Mouse (Mus musculus) CD8-positive naive resting alpha-beta T cell, adult 2 months (primary cell): Measurements from ENCODE around the gene Gif.
A peak's percentile ranks its signal among the peaks of the same experiment; 100 is the strongest.

Experiments used
- DNase-seq, 2 experiments: peaks; one replicate each; pipeline ENCODE4 v3.0.0; 2022; ENCODE audit warnings: low read depth in 2 of 2, low spot score in 2 of 2

The Gif gene

DNA sequence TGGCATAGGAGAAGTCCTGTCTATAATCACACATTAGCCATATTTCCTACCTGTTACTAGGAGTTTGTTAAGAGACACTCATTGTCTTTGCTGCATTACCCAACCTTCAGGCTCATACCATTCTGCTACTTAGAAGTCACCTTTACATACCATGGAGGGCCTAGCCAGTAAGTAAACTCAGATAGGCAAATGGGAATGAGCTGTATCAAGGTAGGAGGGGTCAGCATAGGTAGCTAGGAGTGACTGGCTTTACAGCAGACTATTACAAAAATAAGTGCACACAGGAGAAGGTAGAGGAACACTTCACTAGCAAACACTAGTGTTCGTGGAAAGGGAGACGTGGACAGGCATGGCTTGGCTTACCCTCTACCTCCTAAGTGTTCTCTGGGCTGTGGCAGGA lies at the start of gene Gif:
Gene Gif, plus strand, starts transcription at position 257 of the 400 bp plus-strand sequence.
- no peak for DNase-seq

DNA sequence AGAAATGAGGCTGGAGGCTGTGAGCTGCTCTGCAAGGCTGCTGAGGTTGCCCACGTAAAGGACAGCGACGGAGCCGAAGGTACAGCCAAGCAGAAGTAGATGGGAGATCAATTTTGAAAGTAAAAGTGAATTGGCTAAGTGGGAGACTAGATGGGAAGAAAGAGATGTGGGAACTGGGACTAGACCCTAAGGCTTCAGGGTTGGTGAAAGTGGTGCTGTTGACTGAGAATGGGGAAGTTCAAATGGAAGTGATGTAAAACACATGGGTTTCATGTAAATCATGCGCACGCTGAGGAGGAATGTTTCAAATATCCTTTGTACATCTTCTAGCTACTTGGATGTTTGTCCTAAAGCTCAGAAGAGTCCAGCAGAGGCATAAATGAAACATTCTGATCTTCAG lies 49.0 kb upstream of the Gif start:
- no peak for DNase-seq

DNA sequence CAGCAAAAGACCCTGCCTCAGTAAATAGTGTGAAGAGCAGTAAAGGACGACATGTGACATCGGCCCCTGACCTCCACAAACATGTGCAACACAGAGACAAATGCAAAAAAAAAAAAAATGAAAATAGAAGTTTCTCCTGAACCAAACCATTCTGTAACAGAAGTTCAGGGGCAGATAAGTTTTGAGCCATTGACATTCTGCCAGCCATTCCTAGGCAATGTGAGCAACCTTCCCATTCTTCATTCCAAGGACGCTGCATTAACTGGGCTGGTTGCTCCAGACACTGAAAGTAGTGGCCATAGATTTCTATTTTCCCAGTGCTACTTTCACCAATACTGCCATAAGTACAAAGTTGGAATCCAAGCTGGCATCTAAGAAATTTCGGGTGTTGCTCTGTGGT lies 34.9 kb upstream of the Gif start:
- no peak for DNase-seq

DNA sequence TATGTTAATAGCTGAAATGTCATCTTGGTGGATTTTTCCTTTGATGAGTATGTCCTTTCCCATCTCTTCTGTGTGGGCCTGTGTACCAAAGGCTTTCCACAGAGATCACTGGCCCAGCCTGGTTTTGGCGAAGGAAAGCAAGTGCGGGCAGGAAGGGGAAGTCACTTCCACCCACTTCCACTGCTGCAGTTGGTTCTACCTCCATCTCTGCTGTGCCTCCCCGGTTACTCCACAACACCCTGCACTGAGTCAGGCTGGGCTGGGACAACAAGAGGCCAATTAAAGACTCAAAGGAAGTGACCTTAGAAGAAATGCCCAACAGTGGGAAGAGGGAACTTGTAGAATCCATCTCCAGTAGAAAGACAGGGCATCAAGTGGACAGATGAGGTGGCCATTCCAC lies 27.3 kb upstream of the Gif start:
- no peak for DNase-seq

DNA sequence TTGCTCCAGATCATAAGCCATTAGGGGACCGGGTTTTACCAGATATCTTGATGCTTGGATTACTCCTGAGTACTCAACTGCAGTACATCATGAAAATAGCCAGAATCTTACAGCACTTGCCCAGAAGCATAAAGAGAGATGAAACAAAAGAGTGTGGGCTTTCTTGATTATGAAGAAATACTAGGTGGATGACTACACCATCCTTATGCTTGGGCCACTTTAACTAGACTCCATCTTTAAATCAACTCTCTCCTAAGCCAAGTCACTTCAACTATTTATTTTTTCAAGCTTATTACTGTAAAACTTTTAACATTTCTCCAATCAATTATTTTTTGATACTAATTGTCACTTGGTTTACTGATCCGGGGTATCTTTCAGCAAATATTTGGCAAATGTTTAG lies 23.5 kb upstream of the Gif start:
- no peak for DNase-seq

DNA sequence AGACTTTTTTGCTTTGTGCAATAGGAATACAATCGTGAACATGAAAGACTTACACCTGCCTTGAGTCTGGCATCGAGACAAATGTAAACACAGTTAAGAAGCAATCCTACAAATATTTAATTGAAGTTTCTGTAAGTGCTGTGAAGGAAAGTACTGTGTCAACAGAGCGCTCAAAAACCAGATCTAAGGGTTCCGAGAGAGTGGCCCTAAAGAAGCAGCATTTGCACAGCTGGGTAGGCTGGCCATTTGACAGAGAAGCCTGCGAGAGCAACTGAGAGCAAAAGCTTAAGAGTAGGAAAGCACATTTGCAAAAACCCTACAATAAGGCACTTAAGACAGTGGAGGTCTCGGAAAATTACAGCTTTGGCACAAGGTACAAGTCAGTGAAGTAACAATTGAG lies 23.1 kb upstream of the Gif start:
- no peak for DNase-seq

DNA sequence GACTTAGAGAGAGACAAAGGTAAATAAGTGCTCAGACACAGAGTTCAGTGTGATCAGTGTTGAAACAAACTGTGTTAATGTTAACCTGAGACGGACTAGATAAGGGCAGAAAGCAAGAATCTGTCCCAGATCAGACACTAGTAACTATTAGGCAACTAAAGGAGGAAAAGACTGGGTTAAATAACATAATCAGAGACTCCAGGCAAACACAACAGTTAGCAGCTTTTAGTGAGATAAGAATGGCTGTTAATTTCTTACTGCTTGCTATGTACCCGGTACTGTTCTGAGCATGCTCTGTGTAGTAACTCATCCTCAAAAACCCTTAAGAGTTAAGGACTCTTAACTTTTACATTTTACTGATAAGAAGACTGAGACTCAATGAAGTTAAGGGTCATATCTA lies 21.4 kb upstream of the Gif start:
- no peak for DNase-seq

DNA sequence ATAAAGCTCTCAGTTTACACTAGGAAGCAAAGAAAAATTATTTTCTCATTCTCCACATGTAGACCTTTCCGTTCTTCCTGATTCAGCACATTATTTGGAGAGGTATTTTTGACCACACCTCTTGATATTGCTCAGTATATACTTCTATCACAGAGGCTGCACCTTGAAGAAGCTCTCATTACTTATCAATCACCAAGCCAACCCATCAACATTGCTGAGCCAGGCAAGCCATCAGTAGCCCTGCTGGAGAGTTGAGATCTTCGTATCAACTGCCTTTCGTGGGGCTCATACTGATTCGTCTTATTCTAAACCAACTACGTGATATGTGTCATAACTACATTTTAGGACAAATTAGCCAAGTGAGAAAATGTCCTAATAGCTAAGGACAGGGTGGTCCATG lies 20.1 kb upstream of the Gif start:
- no peak for DNase-seq

DNA sequence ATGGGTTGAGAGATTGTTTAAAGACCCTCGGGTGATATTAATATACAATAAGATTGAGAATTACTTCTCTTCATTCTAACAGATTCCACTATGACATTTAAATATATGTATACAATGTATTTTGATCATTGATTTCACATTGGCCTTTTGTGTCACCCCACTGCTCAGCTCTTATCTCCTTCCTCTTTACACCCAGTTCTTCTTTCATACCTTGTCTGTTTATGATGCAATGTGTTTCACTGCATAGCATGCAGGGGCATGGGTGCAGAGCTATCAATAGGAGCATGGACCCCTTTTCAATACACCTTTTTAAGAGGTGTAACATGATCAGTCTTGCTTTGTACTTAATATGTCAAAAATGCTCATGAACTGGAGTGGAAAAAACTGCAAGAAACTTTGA lies 17.1 kb upstream of the Gif start:
- no peak for DNase-seq

DNA sequence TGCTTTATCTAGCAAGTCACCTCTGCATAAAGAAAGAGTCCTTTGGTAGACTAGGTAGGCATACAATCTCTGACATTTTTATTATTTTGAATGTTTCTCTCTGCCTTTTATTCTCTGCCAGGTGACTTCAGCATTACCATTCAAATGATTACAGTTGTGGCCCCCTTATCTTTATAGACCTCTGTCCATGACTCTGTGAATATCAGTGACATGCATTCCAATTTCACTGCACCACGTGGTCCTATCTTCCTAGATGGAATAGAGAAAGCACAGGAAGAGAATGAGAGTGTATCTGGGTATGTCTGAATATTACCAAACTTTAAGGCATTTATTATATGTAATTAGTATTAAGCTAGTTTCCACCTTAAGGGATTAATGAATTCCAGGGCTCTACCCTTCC lies 10.9 kb upstream of the Gif start:
- DNase-seq, result no peak

DNA sequence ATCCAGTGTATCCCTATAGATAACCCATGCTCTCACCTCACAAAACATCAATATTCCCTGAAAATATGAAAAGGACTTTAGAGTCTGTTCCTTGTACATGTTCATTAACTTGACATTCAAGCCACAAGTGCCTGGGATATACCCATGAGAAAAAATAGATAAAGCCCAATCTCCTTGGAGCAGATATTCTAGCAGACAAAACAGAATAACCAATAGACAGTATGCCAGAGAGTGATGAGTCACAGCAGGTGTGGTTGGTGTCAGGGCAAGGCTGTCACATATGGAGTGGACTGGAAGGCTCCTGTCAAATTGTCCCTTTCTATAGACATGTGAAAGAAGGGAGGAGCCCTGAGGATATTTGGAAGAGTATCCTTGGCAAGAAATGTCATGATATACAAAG lies 1.7 kb upstream of the Gif start:
- DNase-seq, result no peak

DNA sequence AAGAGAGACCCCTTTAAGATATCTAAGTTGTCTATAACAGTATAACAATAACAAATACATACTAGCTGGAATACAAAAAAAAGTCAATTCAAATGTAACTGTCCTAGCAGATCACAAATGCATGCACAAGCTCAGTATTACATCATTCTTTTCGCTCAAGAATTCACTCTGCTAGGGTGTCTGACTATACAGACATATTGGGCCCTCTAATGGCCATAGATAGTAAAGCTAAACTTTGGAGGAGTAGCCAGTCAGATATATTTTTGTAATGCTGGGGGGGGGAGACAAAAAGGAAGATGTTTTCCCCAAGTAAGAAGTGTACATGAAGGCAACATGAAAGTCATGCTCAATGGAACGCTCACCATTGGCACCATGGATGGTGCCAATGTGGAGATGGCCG lies 17.7 kb downstream of the Gif start:
- DNase-seq, result no peak

DNA sequence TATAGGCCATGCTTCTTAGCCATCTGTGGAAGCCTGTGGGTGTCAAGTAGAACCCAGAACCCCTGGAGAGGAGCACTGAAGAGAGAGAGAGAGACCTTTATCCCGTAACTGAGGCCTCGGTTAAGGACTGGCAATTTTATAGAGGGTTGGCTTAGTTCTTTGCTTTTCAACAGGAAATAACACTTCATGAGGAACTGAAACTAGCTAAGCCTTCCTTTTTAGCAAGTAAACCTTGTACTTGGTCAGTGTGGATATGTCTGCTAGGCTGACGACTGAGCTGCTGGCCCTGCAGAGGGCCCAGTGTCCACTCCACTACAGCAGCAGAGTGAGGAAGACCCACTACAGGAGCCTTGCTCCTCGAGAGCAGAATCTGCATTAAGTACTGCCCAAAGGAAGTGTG lies 19.1 kb downstream of the Gif start:
- no peak for DNase-seq

DNA sequence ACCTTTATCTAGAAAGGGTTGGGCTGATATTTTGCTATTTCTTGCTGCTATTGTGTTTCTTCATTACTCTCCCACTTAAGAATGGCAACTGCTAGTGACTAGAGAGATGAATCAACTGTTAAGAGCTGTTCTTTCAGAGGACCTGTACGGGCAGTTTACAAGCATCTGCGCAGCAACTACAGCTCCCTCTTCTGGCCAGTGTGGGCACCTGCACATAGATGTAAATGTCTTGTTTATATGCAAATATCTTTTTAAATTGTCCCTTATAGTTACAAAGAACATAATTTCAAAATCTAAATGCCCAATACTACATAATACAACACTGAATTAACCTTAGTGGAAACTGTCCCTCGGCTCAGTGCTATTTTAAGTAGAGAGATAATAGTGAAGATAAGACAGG lies 20.8 kb downstream of the Gif start:
- DNase-seq, result peak; percentile 38 to 51

DNA sequence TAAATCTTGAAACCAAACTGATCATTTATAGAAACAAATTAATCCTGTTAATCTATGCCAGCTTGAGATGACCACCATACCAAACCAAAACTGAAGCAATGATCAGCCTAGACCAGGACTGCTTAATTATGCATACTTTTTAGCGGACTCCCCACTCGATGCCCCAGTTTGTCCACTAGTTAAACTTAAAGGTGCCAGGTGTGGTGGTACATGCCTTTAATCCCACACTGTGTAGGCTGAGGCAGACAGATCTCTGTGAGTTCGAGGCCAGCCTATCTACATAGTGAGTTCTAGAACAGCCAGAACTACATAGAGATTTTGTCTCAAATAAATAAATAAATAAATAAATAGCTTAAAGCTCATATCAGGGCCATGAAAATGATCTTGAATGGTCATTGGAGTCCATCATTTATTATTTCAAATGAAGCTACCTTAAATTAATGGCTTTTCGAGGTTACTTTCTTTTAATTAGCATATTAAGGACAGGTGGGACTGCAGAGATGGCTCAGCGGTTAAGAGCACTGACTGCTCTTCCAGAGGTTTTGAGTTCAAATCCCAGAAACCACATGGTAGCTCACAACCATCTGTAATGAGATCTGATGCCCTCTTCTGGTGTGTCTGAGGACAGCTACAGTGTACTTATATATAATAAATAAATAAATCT lies 22.0 kb downstream of the Gif start:
- DNase-seq, result no peak

DNA sequence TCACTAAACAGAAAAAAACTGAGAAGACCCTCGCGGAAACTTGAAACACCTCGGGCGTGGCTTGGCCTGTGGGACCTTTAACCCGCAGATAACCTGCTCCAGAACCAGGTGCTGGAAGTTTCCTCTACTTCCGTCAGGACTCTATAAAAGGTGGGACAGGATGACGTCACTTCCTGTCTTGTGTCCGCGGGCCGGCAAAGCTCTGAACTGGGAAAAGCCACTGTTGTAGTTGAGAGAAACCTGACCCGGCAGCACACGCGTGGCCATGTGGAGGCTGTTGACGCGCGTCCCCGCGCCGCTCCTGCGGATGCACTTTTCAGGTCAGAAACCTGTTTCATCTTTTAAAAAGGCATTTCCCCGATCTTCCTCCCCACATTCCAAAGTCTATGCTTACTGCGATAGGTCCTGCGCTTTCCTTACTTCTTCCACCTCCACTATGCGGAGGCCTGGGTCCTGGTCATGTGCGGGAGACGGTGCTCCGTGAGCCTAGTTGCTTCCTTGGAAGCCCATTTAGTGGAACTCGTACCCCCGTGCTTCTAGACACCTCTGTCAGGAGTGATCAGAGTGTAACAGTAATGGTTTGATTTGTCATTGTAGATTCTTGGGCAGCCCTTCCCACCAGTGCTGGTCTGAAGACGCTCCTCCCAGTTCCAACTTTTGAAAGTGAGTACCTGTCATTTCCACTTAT lies 23.0 kb downstream of the Gif start, which contains the start of gene Mrpl16:
Gene Mrpl16, plus strand, starts transcription at position 187 of the 688 bp plus-strand sequence.
- peak; percentile 88 to 91 for DNase-seq

DNA sequence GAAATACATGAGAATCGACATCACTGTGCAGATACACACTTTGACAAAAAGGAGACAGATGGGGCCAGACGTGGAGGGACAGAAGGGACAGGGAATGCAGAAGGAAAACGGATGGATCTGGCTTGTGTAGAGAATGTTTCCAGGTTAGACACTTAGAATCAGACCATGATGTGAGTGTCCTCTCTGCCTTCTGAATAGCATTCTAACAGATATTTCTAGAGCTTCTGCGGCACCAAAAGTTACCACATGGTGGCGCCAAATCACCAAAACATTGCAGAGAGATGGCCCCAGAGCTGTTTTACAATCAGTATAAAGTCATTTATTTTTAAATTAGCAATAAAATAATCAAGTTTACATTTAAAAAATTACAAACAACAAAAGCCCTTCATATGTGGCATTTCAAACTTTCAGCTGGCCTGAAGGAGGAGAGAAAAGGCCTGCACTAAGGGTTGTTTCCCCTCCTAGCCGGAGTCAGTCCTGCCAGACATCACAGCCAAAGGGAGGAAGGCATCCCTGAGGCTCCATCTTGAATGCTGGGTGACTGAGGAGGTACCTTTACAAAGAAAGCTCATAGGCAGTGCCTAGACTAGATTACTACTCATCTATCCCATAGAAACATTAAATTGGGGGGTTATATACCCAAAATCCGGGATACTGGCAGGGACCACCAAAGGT lies 30.0 kb downstream of the Gif start:
- peak; percentile 35 to 61 for DNase-seq

DNA sequence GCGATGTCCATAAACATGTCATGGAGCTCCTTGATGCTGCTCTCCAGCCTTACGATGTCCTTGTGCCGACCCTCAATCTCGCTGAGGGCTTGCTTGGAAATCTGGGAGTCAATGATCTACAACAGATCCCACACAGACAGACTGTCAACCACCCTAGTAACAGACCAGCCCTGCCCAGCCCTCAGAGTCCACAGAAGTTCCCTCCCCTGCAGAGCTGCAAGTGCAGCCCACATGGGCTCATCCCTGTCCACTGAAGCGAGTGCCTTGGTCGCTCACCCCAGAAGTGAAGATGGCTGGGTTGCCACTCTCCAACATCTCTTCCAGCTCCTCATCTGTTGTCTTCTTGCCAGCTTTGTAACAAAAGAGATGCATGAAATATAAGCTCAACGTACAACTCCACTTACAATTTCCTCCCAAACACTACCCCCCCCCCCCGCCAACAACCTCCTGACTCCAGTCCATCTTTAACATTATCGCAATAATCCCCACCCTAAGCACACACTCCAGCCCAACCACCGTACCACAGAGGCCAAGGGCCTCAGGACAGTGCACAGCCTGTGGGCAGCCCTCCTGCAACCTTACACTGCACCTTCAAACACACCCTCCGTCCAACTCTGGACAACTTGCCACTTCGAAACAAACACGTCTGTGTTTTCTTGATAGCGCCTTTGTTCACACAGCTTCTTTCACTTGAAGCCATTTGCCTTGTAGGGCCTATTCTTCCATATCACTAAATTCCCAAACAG lies 38.2 kb downstream of the Gif start:
- DNase-seq, result no peak

DNA sequence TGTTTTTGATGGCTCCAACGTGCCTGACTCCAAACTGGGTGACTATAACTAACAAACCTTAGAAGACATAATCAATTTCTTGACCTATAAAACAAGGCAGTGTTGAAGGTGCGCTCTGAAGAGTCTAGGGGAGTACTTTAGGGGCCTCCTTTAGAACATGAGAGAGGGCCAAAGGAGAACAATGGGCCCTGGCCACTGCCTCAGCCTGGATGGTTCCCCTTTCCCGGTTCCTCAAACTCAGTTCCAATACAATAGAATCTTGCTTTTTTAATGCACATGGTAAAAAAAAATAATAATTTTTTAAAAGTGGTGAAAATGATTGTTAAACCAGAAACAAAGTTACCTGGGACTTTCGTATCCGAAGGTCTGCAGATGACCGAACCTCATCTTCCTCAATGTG lies 40.5 kb downstream of the Gif start:
- DNase-seq, result no peak

DNA sequence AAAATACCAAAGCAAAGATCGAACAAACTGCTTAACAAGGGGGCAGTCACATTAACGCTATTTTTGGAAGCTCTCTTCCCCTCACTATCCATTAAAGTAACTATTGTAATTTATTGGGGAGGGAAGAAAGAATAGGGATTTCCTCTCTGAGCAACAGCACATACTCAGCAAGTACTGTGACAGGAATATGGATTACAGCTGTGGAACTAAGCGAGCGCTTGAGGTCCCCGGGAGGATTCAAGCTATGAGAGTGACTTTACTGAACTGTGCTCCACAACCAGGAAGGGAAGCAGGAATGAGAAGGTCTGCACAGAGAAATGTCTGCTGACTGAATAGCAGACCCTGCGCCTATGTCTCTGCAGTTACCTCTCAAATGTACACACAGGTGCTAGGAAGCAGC lies 41.5 kb downstream of the Gif start:
- no peak for DNase-seq

DNA sequence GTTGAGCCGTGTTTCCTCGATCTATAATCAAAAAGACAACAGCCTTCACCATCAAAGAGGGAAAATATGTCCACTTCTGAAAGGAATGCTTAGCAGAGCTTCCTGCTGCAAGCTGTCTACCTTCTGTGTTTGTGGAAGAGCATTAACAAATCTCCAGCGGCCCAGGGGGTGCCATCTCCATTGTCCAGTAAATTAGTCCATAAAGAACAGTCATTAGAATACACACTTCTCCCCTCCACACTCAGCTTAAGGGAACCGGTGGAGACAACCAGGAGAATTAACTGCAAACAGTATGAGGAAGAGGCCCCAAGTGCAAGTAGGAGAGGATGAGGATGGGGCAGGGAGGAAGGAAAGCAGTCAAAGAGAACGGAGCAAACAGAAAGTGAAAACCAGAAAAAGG lies 44.5 kb downstream of the Gif start:
- DNase-seq, result no peak
